Mouse (Mus musculus) small intestine, adult 2 months (tissue): ENCODE measurements around the gene Vmn1r60.
"Not testable (repeated sequence)": the region's sequence is repeated elsewhere in the genome, so short reads cannot be mapped to it uniquely, and the experiment has no call there.

Experiments
- CTCF ChIP-seq: fragments of 200-500 bp; IDR thresholded peaks from 2 replicates; pipeline ENCODE4 v1.5.1; 2012; ENCODE audit warnings: low read depth, mild to moderate bottlenecking, control low read depth, inconsistent platforms, low read length, moderate library complexity, mixed read lengths; ENCODE audit not compliant: insufficient replicate concordance, insufficient read length; ENCODE audit errors: extremely low read depth
- POLR2A ChIP-seq: fragments of 200-500 bp; IDR thresholded peaks from 2 replicates; pipeline ENCODE4 v1.6.1; 2012; ENCODE audit warnings: low read depth, mild to moderate bottlenecking, control low read depth, inconsistent platforms, low read length, moderate library complexity

DNA sequence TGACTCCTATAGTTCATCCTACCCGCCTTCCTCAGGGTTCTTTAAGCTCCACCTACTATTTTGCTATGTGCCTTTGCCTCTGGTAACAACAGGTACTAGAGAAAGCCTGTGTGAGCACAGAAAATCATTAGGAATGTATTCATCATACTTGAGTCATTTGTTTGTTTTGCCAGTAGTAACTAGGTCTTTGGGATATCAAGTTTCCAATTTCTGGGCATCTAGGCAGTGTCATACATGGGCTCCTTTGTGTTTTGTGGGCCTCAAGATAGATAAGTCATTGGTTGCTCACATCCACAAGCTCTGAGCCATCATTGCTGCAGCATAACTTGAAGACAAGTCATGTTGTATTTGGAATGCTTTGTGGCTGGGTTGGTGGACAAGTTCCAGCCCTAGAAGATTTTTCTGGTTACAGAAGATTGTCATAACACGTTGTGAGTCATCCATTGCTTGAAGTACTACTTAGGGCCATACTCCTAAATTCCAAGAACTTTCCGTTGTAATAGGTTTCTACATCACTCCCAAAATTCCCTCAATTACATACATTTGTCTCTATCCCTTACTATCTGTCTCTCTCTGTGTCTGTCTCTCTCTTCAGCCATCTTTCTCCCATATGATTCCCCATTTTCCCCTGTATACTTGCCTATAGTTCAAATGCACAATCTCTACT lies 6.2 kb downstream of the Vmn1r60 start:
- not testable (repeated sequence) for TF ChIP-seq POLR2A, CTCF
